Mouse (Mus musculus): ENCODE measurements around the gene Enox1.

Gene Enox1

GRCm38 (mm10) chr14:77375618-77376017 is 219.1 kb downstream of the Enox1 start:
- DNase-seq: no peak

DNA sequence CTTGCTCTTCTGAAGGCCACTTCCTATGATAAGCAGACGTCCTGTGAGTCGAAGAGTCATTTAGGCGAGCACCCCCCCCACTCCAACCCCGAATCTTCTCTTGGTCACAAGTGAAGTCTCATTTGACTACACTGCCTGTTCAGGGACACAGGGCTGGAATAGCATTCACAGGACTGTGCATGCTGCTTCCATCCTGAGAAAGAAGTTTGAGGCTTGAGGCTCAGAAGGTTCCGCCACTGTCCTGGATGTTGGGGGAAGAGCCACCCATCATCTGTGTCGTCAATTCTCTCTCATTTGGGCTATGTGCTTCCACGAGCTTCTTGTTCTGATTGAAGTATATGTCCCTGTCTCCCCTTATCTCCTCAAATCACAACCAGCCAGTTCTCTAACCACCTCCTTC is 220.2 kb downstream of the Enox1 start:
- no peak for DNase-seq

DNA sequence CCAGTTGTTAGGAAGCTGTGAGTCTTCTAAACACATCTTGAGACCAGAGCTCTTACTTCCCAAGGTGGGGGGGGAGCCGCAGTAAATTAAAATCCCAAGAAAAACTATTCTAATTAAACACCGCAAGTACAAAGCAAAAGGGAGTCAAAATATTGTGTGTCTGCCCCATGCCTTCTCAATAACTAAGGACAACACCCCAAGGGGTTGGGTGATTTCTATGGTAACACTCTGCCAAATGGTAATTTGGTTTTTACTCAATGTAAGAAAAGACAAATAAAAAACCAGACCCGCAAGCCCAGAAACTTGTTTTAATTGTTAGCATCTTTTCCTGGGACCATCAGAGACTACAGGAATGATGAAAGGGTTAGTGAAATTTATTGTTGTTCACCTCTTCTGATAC is 220.9 kb downstream of the Enox1 start:
- no peak for DNase-seq

GRCm38 (mm10) chr14:77377873-77378272 is 221.3 kb downstream of the Enox1 start:
- DNase-seq: no peak

DNA sequence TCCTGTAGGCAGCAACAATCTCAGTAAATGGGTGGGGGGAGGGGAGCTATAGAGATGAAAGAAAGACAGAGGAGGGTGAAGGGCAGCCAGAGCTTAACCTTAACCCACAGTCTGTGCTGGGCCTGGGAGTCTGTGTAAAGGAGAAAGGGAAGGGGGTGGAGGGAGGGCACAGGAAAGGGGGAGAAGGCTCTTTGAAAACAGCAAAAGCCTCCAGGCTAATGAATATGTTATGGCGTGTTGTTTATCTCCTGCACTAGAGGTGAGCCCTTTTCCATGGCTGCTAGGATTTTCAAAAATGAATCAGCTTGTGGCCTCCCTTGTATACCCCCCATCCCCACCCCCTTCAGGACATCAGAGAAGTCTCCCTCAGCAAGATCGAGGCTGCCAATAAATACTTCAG is 225.0 kb downstream of the Enox1 start:
- no peak for DNase-seq

- DNase-seq: no peak
Observed at GRCm38 (mm10) chr14:77385621-77386020, 229.1 kb downstream of the Enox1 start.

GRCm38 (mm10) chr14:77387877-77388276 is 231.3 kb downstream of the Enox1 start:
- no peak for DNase-seq

DNA sequence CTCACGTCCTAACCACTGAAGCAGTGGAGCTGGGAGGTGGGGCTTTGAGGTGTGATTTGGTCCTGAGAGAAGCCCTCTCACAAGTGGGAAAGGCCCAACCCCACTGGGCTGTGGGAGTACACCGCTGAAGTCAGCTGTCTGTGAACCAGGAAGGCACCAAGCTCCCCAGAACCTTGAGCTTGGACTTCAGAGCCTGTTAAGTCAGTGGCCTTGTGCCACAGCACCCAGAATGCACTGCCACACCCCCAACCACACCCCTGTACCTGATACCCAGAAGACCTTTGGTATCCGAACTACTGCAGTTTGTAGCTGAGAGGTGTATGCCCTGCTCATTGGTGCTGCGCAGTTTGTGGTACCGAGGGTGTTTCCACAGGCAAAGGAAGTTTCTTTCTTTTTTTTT is 232.7 kb downstream of the Enox1 start:
- no peak for DNase-seq

- no peak for DNase-seq
Observed at GRCm38 (mm10) chr14:77392476-77392875, 235.9 kb downstream of the Enox1 start.

DNA sequence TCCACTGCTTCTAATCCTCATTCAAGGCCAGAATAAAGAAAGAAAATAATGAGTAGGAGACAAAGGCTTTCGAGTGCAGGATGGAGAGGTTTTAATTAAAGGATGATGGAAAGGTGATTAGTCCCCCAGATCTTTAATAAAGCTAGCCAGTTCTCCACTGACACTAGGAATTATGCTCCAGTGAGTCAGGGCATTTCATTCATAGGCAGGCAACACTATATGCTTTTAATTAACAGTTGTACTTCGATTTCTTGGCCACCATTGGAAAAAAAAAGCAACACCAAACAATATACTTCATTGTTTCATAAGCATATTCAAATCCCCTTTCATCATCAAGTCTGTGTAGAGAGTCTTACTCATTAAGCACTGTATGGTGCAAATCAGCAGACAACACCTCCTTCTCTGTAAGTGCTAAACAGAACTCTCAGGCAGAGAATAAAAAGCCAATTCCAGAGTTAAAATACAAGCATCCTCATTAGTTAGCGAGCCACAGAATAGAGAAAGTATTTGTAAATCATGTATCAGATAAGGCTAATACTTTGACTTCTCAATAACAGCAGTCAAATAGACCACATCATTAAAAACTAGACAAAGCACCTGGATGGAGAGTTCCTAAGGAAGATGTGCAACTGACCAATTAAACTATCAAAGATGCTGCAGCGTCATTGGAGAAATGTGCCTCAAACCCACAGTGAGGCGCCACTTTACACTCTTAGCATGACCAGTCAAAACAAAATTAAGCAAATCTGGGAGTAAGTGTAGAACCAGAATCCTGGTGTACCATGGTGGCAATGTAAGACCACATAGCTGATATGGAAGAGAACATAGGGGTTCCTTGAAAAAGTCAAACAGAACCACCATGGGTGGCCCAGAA is 249.9 kb downstream of the Enox1 start:
- no peak for DNase-seq

GRCm38 (mm10) chr14:77409271-77409940 is 252.8 kb downstream of the Enox1 start:
- DNase-seq: no peak

DNA sequence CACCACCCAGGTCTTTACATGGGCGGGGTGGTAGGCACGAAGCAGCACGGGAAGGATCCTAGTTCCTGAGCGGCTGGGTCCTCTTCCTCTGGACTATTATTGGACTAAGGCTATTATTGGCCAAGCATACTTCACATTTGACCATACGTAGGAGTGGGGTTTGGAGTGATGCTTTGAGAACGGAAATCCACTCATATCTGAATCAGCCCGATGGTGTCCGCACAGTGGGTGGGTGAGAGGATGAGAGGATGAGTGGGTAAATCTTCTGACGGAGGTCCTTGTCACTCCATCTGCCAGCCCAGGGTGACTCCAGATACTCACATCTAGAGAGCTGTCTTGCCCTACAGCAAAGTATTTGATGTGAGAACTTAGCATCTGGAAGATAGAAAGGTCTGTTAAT is 253.8 kb downstream of the Enox1 start:
- DNase-seq: no peak

DNA sequence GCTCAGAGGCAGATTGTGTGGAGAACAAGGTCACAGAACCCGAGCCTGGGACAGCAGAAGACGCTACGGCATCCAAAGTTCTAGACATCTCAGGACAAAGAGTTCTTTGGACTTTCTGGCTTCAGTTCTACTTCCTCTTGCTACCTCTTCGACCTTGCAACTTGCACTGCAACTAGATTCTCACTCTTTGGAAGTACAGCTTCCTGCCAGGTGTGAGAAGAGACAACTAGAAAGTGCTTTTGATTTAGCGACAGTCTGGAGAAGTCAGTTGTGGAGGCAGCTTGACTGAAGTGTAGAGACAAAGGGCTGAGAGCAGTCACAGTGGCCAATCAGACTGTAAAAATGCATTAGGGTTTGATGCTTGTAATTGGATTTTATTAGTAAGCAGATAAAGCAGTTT is 256.5 kb downstream of the Enox1 start:
- no peak for DNase-seq

DNA sequence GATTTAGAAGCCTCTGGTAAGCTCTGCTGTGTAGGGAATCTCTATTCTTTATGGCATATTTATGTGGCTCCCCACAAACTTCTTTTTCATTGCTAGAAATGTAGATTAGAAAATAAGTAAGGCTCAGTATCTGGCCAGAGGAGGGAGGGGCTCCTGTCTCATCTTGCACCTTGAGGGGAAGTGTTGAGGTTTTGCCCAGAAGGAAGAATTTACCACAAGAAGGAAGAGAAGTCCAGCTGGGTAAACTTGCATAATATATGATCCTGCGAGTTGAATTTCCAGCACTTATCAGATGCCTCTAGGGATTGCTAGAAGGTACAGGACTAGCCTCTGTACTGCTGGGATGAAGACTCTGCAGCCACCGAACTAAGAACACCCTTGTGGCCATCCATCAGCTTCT is 259.8 kb downstream of the Enox1 start:
- DNase-seq: no peak

GRCm38 (mm10) chr14:77421031-77421430 is 264.5 kb downstream of the Enox1 start:
- no peak for DNase-seq

GRCm38 (mm10) chr14:77423194-77423593 is 266.6 kb downstream of the Enox1 start:
- no peak for DNase-seq

- DNase-seq: no peak
Observed at GRCm38 (mm10) chr14:77439426-77439825, 282.9 kb downstream of the Enox1 start.

DNA sequence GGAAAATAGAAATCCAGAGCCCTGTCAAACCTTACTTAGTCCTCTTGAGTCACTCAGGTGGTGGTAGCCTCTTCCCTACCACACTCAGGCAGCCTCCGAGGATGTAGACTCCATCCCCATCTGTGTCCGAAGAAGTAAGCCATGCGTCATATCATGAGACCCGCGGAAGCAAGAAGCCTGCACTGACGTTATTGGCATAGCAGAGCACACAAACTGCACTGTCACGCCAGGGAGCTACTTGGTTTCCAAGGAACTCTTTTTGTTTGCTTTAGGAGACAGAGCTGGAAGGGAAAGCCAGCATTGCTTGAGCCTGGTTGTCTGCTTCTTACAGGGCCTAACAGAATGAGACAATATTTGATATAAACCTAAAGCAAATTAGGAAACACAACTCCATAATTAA is 284.2 kb downstream of the Enox1 start:
- DNase-seq: no peak

DNA sequence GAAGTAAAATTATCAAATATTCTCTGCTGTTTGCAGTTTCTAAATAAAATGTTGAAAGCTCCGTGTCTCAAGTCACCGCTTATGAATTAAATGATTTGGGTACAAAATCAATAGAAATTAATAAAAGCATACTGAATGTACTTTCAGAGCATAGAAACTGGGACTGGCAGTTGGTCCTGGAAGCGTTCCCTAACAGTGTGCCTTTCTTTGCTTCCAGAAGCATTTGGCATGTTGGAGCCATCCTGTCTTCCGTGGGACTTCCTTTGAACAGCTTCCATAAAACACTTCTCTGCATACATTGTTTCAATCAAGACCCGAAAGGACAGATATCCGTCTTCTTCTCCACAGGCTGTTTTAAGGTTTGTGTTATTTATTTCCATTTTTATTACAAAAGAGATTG is 285.0 kb downstream of the Enox1 start:
- no peak for DNase-seq

DNA sequence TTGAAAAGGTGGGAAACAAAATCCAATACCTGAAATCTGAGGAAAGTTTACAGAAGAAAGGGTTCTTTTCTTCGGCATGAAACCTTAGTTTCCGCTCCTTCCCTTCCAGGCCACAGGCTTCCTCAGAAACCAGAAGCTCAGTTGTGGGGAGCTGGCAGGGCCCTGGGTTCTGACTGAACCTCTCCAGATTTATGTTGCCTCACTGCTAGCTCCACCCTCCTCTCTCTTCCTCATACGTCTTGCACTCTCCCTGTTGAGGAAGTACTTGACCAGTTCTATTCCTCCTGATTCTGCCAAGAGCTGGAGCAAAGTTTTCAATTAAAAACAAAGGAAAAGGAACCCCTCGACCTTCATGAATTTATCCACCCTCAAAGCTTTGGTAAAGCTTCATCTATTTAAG is 291.4 kb downstream of the Enox1 start:
- no peak for DNase-seq

- DNase-seq: no peak
Observed at GRCm38 (mm10) chr14:77451916-77452315, 295.4 kb downstream of the Enox1 start.

DNA sequence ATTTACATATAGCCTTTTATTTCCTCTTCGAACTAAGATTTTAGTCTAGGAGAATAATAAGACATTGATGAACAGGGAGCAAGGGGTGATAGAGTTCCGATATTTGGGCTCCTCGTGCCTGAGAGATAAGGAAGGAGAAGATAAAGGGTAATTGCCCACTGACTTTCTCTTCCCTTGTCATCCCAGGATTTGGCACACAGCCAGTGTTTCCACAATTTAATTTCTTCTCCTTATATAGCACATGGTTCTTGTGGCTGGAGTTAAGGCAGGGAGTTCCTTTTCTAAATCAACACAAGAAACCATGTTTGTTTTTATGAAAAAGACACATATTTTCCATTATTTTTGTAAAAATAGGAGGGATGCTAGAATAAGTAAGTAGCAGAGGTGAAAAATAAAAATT is 299.5 kb downstream of the Enox1 start:
- no peak for DNase-seq

DNA sequence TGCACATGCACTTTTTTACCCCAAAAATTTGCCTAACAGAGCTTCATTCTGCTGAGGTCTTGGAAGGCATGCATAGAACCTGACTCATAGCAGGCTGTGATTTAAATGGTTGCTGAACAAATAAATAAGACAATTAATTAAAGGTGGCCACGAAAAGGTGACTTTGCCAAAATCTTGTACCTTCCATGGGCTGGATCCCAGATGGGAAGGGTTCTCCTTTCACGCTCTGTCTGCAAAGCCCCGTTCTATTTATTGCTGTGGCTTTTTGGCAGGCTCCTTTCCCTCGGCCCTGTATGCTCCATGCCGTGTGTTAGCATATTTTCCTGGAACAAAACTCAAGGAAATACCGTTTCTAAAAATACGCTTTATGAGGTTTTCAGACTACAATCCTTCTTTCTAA is 300.3 kb downstream of the Enox1 start:
- no peak for DNase-seq

- no peak for DNase-seq
Observed at GRCm38 (mm10) chr14:77458217-77458616, 301.7 kb downstream of the Enox1 start.

- no peak for DNase-seq
Observed at GRCm38 (mm10) chr14:77463919-77464318, 307.4 kb downstream of the Enox1 start.

All from kidney, adult 8-10 months (tissue).